Mouse (Mus musculus) liver, embryonic 11.5 days (tissue): ENCODE results near the gene Zbtb7b. TPM values are rescaled to one million over a fixed set of nuclear protein-coding genes. Genes with fewer than 3 reads are reported as not detected.
"Not testable (repeated sequence)": the region's sequence is repeated elsewhere in the genome, so short reads cannot be mapped to it uniquely, and the experiment has no call there.

ENCODE experiments used
- ATAC-seq: fragments of 200-750 bp; cut with Nextera tagmentation; replicated peaks from 2 replicates; pipeline ENCODE4 v1.8.0; 2017; ENCODE audit warnings: moderate number of reproducible peaks, mild to moderate bottlenecking, moderate TSS enrichment, moderate library complexity; ENCODE audit not compliant: low FRiP score
- DNase-seq: peaks from one replicate; pipeline ENCODE4 v3.0.0-alpha.2; 2017; ENCODE audit warnings: low spot score
- H3K27ac ChIP-seq: fragments of 300-500 bp; sonication (generic); 2 replicates; pipeline ENCODE4 v1.5.1; 2014; ENCODE audit warnings: mild to moderate bottlenecking, low read depth, low read length, control low read depth
- H3K27me3 ChIP-seq: fragments of 300-500 bp; sonication (generic); replicated peaks from 2 replicates; pipeline ENCODE4 v1.6.1; 2014; ENCODE audit warnings: low read length, mixed read lengths; ENCODE audit not compliant: control insufficient read depth, insufficient read depth
- H3K36me3 ChIP-seq: fragments of 300-500 bp; sonication (generic); 2 replicates; pipeline ENCODE4 v1.6.1; 2014; ENCODE audit warnings: mild to moderate bottlenecking, low read length, moderate library complexity, mixed read lengths; ENCODE audit not compliant: control insufficient read depth, insufficient read depth
- H3K4me1 ChIP-seq: fragments of 300-500 bp; sonication (generic); replicated peaks from 2 replicates; pipeline ENCODE4 v1.6.1; 2014; ENCODE audit warnings: low read length, mixed read lengths; ENCODE audit not compliant: control insufficient read depth, insufficient read depth
- H3K4me2 ChIP-seq: fragments of 300-500 bp; sonication (generic); 2 replicates; pipeline ENCODE4 v1.6.1; 2014; ENCODE audit warnings: mild to moderate bottlenecking, control low read depth, moderate library complexity
- H3K4me3 ChIP-seq: fragments of 300-500 bp; sonication (generic); 2 replicates; pipeline ENCODE4 v1.5.1; 2014; ENCODE audit warnings: low read depth, low read length, control low read depth
- H3K9ac ChIP-seq: fragments of 300-500 bp; sonication (generic); 2 replicates; pipeline ENCODE4 v1.6.1; 2014; ENCODE audit warnings: low read depth, low read length, control low read depth
- H3K9me3 ChIP-seq: fragments of 300-500 bp; sonication (generic); 2 replicates; pipeline ENCODE4 v1.6.1; 2016; ENCODE audit warnings: low read length, inconsistent platforms, mixed read lengths; ENCODE audit not compliant: control insufficient read depth
- whole genome bisulfite sequencing: fragments of 180-500 bp; shearing (Covaris S2); extraction: QIAGEN DNeasy Blood & Tissue Kit; methylation state at CpG from one replicate; pipeline ENCODE4 v1.1.7; 2014; 5-methylcytosine and 5-hydroxymethylcytosine counted together
- polyA plus RNA-seq: library from polyadenylated mRNA; unstranded; fragments of >200 nt; fragmentation: Nextera tagmentation; extraction: Ambion mirVana; gene quantifications from 2 replicates; pipeline ENCODE4 v1.2.1, GENCODE M21; 2014

The Zbtb7b gene
- polyA plus RNA-seq, 1 experiment from 2014 or later = 2.1 TPM

GRCm38 (mm10) chr3:89430171-89431159, 35.9 kb upstream of the Zbtb7b start, which contains the start of gene Pygo2:
Pygo2 (plus strand) TSS chr3:89430214.
- Histone ChIP-seq H3K4me2 (peak within 1 kb of the TSS; percentile 78), H3K27ac (peak within 1 kb of the TSS; percentile 90), H3K36me3 (peaks cover 31% of the 10 kb centered on the region), H3K9me3 (no peaks in the 10 kb centered on the region), H3K4me1 (peaks cover 22% of the 10 kb centered on the region), H3K9ac (peak within 1 kb of the TSS; percentile 92), H3K4me3 (peak within 1 kb of the TSS; percentile 100), H3K27me3 (no peaks in the 10 kb centered on the region)
- WGBS = 1% methylated on average over 64 of the region's 68 CpGs
- DNase-seq (peak; percentile 93), ATAC-seq (peak; percentile 97)

GRCm38 (mm10) chr3:89429021-89429420, 34.4 kb upstream of the Zbtb7b start:
- H3K36me3 ChIP-seq = peaks cover 29% of the 10 kb centered on the region
- not testable (repeated sequence) for H3K27ac ChIP-seq, ATAC-seq, H3K4me2 ChIP-seq, H3K4me3 ChIP-seq, H3K9ac ChIP-seq, H3K27me3 ChIP-seq, DNase-seq, H3K9me3 ChIP-seq
- 91% methylated on average over 7 of the region's 7 CpGs for WGBS
- H3K4me1 ChIP-seq = peaks cover 33% of the 10 kb centered on the region

GRCm38 (mm10) chr3:89425876-89426275, 31.3 kb upstream of the Zbtb7b start:
- Histone ChIP-seq H3K9me3 (no peaks in the 10 kb centered on the region), H3K27ac (peak overlapping the region; percentile 82), H3K27me3 (no peaks in the 10 kb centered on the region), H3K9ac (peak overlapping the region; percentile 57), H3K4me1 (peaks cover 52% of the 10 kb centered on the region), H3K4me2 (peak overlapping the region; percentile 98), H3K36me3 (peaks cover 14% of the 10 kb centered on the region), H3K4me3 (peak overlapping the region; percentile 64)
- DNase-seq = no peak
- WGBS = 40% methylated on average over 4 of the region's 4 CpGs
- peak; percentile 22; the same call in 1 of the 2 replicates for ATAC-seq

- WGBS = 84% methylated on average over 5 of the region's 5 CpGs
- peak overlapping the region; percentile 98 for H3K4me2 ChIP-seq
- H3K36me3 ChIP-seq = peaks cover 14% of the 10 kb centered on the region
- ATAC-seq = no peak
- peak overlapping the region; percentile 64 for H3K4me3 ChIP-seq
- peak overlapping the region; percentile 10 for H3K9ac ChIP-seq
- no peak for DNase-seq
- H3K27me3 ChIP-seq = no peaks in the 10 kb centered on the region
- peaks cover 53% of the 10 kb centered on the region for H3K4me1 ChIP-seq
- H3K27ac ChIP-seq = peak overlapping the region; percentile 82
- H3K9me3 ChIP-seq = no peaks in the 10 kb centered on the region
Observed at GRCm38 (mm10) chr3:89425141-89425525, 30.6 kb upstream of the Zbtb7b start.

GRCm38 (mm10) chr3:89424416-89425140, 30.0 kb upstream of the Zbtb7b start:
- peaks cover 57% of the 10 kb centered on the region for H3K4me1 ChIP-seq
- no peak for DNase-seq
- H3K27ac ChIP-seq = peak overlapping the region; percentile 82
- no peaks in the 10 kb centered on the region for H3K9me3 ChIP-seq
- ATAC-seq = peak; percentile 40
- peaks cover 14% of the 10 kb centered on the region for H3K36me3 ChIP-seq
- no peaks in the 10 kb centered on the region for H3K27me3 ChIP-seq
- 73% methylated on average over 5 of the region's 5 CpGs for WGBS
- H3K4me2 ChIP-seq = peak overlapping the region; percentile 98
- peak overlapping the region; percentile 64 for H3K4me3 ChIP-seq
- H3K9ac ChIP-seq = peak overlapping the region; percentile 4; the same call in 1 of the 2 replicates

- Histone ChIP-seq H3K4me2 (peak overlapping the region; percentile 98), H3K9me3 (no peaks in the 10 kb centered on the region), H3K27ac (peak overlapping the region; percentile 91; the same call in 1 of the 2 replicates), H3K27me3 (no peaks in the 10 kb centered on the region), H3K9ac (peak overlapping the region; percentile 78), H3K4me3 (peak overlapping the region; percentile 64), H3K36me3 (peaks cover 10% of the 10 kb centered on the region), H3K4me1 (peaks cover 57% of the 10 kb centered on the region)
- ATAC-seq (no peak), DNase-seq (no peak)
- WGBS = 58% methylated on average over 6 of the region's 6 CpGs
Observed at GRCm38 (mm10) chr3:89422556-89423205, 28.1 kb upstream of the Zbtb7b start.

GRCm38 (mm10) chr3:89421810-89422473, 27.4 kb upstream of the Zbtb7b start:
- 14% methylated on average over 22 of the region's 22 CpGs for WGBS
- Histone ChIP-seq H3K36me3 (peaks cover 3% of the 10 kb centered on the region), H3K27ac (peak overlapping the region; percentile 91), H3K4me3 (peak overlapping the region; percentile 64), H3K4me2 (peak overlapping the region; percentile 98), H3K4me1 (peaks cover 55% of the 10 kb centered on the region), H3K9me3 (no peaks in the 10 kb centered on the region), H3K27me3 (no peaks in the 10 kb centered on the region), H3K9ac (peak overlapping the region; percentile 78)
- ATAC-seq (no peak), DNase-seq (no peak)
